Mouse (Mus musculus): Measurements from ENCODE around the gene Ntm.

The Ntm gene

GRCm38 (mm10) chr9:29802071-29802705 lies 160.8 kb downstream of the Ntm start:
- peak; percentile 64 to 66 for DNase-seq (ENCODE audit: low spot score in 2 of 2)

- no peak for DNase-seq (ENCODE audit: low spot score in 2 of 2)
These were observed 166.7 kb downstream of the Ntm start for GRCm38 (mm10) chr9:29796281-29796680.

- DNase-seq (ENCODE audit: low spot score in 2 of 2), result no peak
These were observed 171.6 kb downstream of the Ntm start for GRCm38 (mm10) chr9:29791199-29791915.

- DNase-seq (ENCODE audit: low spot score in 2 of 2), result no peak
These were observed 172.9 kb downstream of the Ntm start for GRCm38 (mm10) chr9:29790017-29790416.

- DNase-seq (ENCODE audit: low spot score in 2 of 2), result no peak
These were observed 174.1 kb downstream of the Ntm start for GRCm38 (mm10) chr9:29788855-29789254.

- DNase-seq (ENCODE audit: low spot score in 2 of 2), result no peak
These were observed 175.5 kb downstream of the Ntm start for GRCm38 (mm10) chr9:29787408-29787807.

GRCm38 (mm10) chr9:29782697-29783096 lies 180.2 kb downstream of the Ntm start:
- DNase-seq (ENCODE audit: low spot score in 2 of 2), result no peak

- DNase-seq (ENCODE audit: low spot score in 2 of 2), result no peak
These were observed 183.2 kb downstream of the Ntm start for GRCm38 (mm10) chr9:29779739-29780138.

GRCm38 (mm10) chr9:29776951-29777350 lies 186.0 kb downstream of the Ntm start:
- no peak for DNase-seq (ENCODE audit: low spot score in 2 of 2)

- DNase-seq (ENCODE audit: low spot score in 2 of 2), result no peak
These were observed 186.4 kb downstream of the Ntm start for GRCm38 (mm10) chr9:29776542-29776941.

- DNase-seq (ENCODE audit: low spot score in 2 of 2), result no peak
These were observed 186.9 kb downstream of the Ntm start for GRCm38 (mm10) chr9:29776030-29776429.

GRCm38 (mm10) chr9:29772625-29773388 lies 190.1 kb downstream of the Ntm start:
- no peak for DNase-seq (ENCODE audit: low spot score in 2 of 2)

GRCm38 (mm10) chr9:29771870-29772269 lies 191.1 kb downstream of the Ntm start:
- no peak for DNase-seq (ENCODE audit: low spot score in 2 of 2)

- DNase-seq (ENCODE audit: low spot score in 2 of 2), result no peak
These were observed 191.7 kb downstream of the Ntm start for GRCm38 (mm10) chr9:29771071-29771785.

- no peak for DNase-seq (ENCODE audit: low spot score in 2 of 2)
These were observed 193.6 kb downstream of the Ntm start for GRCm38 (mm10) chr9:29769361-29769760.

GRCm38 (mm10) chr9:29765990-29766980 lies 196.7 kb downstream of the Ntm start:
- DNase-seq (ENCODE audit: low spot score in 2 of 2), result no peak

- DNase-seq (ENCODE audit: low spot score in 2 of 2), result no peak
These were observed 199.6 kb downstream of the Ntm start for GRCm38 (mm10) chr9:29763338-29763737.

- DNase-seq (ENCODE audit: low spot score in 2 of 2), result no peak
These were observed 200.9 kb downstream of the Ntm start for GRCm38 (mm10) chr9:29761952-29762586.

- no peak for DNase-seq (ENCODE audit: low spot score in 2 of 2)
These were observed 201.4 kb downstream of the Ntm start for GRCm38 (mm10) chr9:29761511-29761910.

GRCm38 (mm10) chr9:29759940-29760339 lies 203.0 kb downstream of the Ntm start:
- DNase-seq (ENCODE audit: low spot score in 2 of 2), result peak in 1 of 2 experiments; percentile 45

Data from right cerebral cortex, postnatal 10 days (tissue).